Mouse (Mus musculus) forebrain, postnatal 0 days (tissue): ENCODE results near the gene Dusp15. TPM values are rescaled to one million over a fixed set of nuclear protein-coding genes. Genes with fewer than 3 reads are reported as not detected.

ENCODE experiments used
- ATAC-seq: fragments of 200-750 bp; cut with Nextera tagmentation; 2 replicates; pipeline ENCODE4 v1.8.0; 2017; ENCODE audit warnings: mild to moderate bottlenecking, moderate library complexity
- DNase-seq: peaks from one replicate; pipeline ENCODE4 v3.0.0-alpha.2; 2015
- H3K27ac ChIP-seq: fragments of 300-500 bp; sonication (generic); 2 replicates; pipeline ENCODE4 v1.5.1; 2014; ENCODE audit warnings: low read depth, mild to moderate bottlenecking, antibody characterized with exemption, low read length, moderate library complexity, mixed read lengths
- H3K27me3 ChIP-seq: fragments of 300-500 bp; sonication (generic); 2 replicates; pipeline ENCODE4 v1.6.1; 2014; ENCODE audit warnings: mild to moderate bottlenecking, low read length, mixed read lengths; ENCODE audit not compliant: insufficient read depth
- H3K36me3 ChIP-seq: fragments of 300-500 bp; sonication (generic); 2 replicates; pipeline ENCODE4 v1.6.1; 2014; ENCODE audit warnings: mild to moderate bottlenecking, moderate library complexity; ENCODE audit not compliant: insufficient read depth
- H3K4me1 ChIP-seq: fragments of 300-500 bp; sonication (generic); 2 replicates; pipeline ENCODE4 v1.6.1; 2014; ENCODE audit warnings: antibody characterized with exemption; ENCODE audit not compliant: insufficient read depth
- H3K4me2 ChIP-seq: fragments of 300-500 bp; sonication (generic); 2 replicates; pipeline ENCODE4 v1.6.1; 2014; ENCODE audit warnings: low read depth, mild to moderate bottlenecking, moderate library complexity
- H3K4me3 ChIP-seq: fragments of 300-500 bp; sonication (generic); 2 replicates; pipeline ENCODE4 v1.5.1; 2014; ENCODE audit warnings: low read depth, low read length, mixed read lengths
- H3K9ac ChIP-seq: fragments of 300-500 bp; sonication (generic); 2 replicates; pipeline ENCODE4 v1.6.1; 2014; ENCODE audit warnings: mild to moderate bottlenecking
- H3K9me3 ChIP-seq: fragments of 300-500 bp; sonication (generic); 2 replicates; pipeline ENCODE4 v1.6.1; 2016; ENCODE audit warnings: low read length
- CTCF ChIP-seq: sonication (generic); IDR thresholded peaks from 2 replicates; pipeline ENCODE4 v1.5.1; 2016; ENCODE audit warnings: antibody characterized with exemption, control low read depth, low read depth
- WGBS: fragments of 180-500 bp; shearing (Covaris S2); extraction: QIAGEN DNeasy Blood & Tissue Kit; methylation state at CpG from one replicate; pipeline ENCODE4 v1.1.7; 2014; 5-methylcytosine and 5-hydroxymethylcytosine counted together
- polyA plus RNA-seq: library from polyadenylated mRNA; unstranded; fragments of >200 nt; fragmentation: Nextera tagmentation; extraction: Ambion mirVana; gene quantifications from 2 replicates; pipeline ENCODE4 v1.2.1, GENCODE M21; 2015
- total RNA-seq: library from RNA; depleted of rRNA; stranded (reverse); fragments of >200 nt; gene quantifications from 2 replicates; pipeline ENCODE4 v1.2.3, GENCODE M21; 2014

The Dusp15 gene
- total and polyA plus RNA-seq, 2 experiments from 2014 or later = 14.8 to 25.0 TPM

DNA sequence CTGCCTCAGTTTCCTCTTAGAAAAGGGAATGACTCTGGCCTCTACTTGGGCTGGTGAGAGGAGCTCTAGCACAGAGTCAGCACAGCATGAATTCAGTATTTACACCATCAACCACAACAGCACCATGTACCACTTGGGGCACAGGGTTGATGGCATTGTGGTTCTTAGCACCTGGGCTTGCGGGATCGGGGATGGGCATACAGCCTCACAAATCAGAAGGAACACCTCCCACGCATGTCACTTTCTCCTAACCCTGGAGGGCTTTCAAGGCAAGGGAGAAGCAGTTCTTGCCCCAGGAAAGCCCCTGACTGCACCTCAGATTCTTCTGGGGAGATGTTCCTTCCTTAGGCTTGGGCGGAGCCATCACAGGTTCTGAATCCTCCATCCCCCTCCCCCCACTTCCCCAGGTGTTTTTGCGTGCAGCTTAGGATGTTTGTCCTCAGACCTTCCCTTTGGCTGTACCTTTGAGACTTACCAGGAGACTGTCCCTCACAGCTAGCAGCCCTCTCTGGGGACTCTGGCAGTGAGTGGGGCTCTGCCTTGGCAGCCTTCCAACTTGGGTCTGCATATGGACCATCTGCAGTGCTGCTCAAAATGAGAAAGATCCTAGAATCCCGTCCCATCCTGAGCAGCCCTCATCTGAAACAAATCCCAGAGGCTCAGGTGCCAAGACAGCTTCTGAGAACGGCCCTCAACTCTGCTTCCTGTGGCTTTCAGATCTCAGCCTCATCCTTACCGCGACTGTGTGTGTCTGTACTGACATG, 45.0 kb downstream of the Dusp15 start:
- no peaks in the 10 kb centered on the region for H3K27me3 ChIP-seq
- 60% methylated on average over 9 of the region's 9 CpGs for WGBS
- H3K36me3 ChIP-seq = no peaks in the 10 kb centered on the region
- peak; percentile 34 for DNase-seq
- H3K27ac ChIP-seq = no peak overlapping the region
- H3K4me3 ChIP-seq = no peak overlapping the region
- ATAC-seq = 0 out of 2 replicates have a peak, but pooled peaks have one; percentile 35
- H3K4me2 ChIP-seq = no peak overlapping the region
- H3K9me3 ChIP-seq = no peaks in the 10 kb centered on the region
- no peak overlapping the region for H3K9ac ChIP-seq
- TF ChIP-seq CTCF = no peak
- no peaks in the 10 kb centered on the region for H3K4me1 ChIP-seq

DNA sequence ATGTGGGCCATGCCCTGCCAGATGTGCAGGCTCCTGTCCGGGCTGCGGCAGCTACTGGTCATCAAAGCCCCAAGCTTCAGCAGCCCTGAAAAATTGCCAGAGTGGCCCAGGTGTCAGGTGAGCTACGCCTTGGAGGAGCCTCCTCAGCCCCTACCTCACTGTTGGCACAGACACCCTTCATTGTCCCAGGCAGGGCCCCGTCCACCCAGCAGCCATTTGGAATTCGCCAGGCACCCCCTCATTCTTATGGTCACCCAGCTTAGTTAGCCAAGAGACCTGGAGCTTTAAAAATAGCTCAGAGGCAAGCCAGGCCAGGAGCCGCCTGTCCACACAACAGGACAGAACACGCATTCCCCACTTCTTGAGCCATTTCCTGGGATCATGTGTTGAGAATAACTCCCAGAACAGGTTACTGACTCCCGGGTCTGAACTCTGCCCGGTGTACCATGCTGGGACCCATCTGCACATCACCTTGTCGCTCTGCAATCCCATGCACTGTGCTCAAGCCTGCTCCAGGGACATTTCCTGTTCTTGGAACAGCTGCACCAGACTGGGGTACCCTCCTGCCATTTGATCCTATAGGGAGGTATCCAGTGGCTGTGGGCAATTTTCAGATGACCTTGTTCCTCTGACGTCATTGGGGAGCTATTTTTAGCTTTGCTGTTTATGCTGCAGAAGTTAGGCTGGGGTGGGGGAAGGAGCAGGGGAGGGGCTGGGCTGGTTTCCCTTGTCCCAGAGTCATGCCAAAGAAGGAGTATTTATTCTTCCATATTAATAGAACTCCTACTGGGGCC, 46.3 kb downstream of the Dusp15 start:
- Histone ChIP-seq H3K4me3 (no peak overlapping the region), H3K9me3 (no peaks in the 10 kb centered on the region), H3K27ac (no peak overlapping the region), H3K27me3 (no peaks in the 10 kb centered on the region), H3K36me3 (no peaks in the 10 kb centered on the region), H3K4me2 (no peak overlapping the region), H3K4me1 (no peaks in the 10 kb centered on the region), H3K9ac (no peak overlapping the region)
- no peak for ATAC-seq
- 66% methylated on average over 11 of the region's 11 CpGs for WGBS
- DNase-seq = no peak
- TF ChIP-seq CTCF = no peak

DNA sequence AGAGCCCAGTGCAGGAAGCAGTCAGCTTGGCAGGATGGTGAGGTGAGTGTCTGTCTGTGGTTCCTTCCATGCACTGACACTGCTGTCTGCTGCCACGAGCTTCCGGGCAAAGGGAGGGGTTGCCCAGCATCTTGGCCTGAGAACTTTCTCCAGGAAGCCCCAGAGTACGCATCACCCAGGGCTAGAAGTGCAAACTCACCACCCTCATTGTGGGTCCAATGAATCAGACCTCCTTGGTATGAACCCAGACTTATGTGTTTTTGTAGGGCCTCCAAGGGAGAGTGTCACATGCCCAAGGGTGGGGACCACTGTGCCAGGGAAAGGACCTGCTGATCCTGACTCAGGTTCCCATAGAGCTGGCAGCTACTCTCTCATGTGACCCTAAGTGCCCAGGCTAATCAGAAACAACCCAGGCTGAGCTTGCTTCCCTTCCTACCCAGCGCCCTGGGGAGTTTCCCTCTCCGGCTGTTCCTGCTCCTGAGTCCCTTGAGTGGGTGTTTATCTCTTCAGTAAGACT, 47.3 kb downstream of the Dusp15 start:
- no peaks in the 10 kb centered on the region for H3K4me1 ChIP-seq
- ATAC-seq (no peak), DNase-seq (no peak)
- no peak overlapping the region for H3K9ac ChIP-seq
- H3K27me3 ChIP-seq = no peaks in the 10 kb centered on the region
- H3K4me3 ChIP-seq = no peak overlapping the region
- no peaks in the 10 kb centered on the region for H3K36me3 ChIP-seq
- H3K27ac ChIP-seq = no peak overlapping the region
- no peaks in the 10 kb centered on the region for H3K9me3 ChIP-seq
- TF ChIP-seq CTCF = no peak
- 80% methylated on average over 5 of the region's 5 CpGs for WGBS
- H3K4me2 ChIP-seq = no peak overlapping the region

DNA sequence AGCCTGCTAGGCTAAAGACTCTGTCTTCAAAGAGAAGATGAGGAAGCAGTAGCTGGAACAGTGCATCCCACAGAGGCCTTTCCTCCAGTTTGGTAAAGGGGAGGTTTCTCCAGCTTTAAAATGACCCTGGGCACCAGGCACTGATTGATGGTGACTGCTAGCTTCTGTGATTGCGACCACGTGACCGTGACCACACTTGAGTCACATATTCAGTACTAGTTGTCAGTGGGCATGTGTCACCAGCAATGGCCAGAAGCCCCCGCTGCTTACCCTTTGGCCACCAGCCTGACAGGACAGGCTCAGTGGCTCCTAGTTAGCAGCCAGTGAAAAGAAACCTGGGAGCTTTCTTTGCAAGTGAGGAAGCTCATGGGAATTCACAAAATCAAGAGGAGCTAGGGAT, 47.9 kb downstream of the Dusp15 start:
- Histone ChIP-seq H3K27ac (no peak overlapping the region), H3K27me3 (no peaks in the 10 kb centered on the region), H3K9me3 (no peaks in the 10 kb centered on the region), H3K9ac (no peak overlapping the region), H3K4me2 (no peak overlapping the region), H3K36me3 (no peaks in the 10 kb centered on the region), H3K4me1 (no peaks in the 10 kb centered on the region), H3K4me3 (no peak overlapping the region)
- ATAC-seq (no peak), DNase-seq (no peak)
- WGBS = 86% methylated on average over 4 of the region's 4 CpGs
- TF ChIP-seq CTCF = no peak

DNA sequence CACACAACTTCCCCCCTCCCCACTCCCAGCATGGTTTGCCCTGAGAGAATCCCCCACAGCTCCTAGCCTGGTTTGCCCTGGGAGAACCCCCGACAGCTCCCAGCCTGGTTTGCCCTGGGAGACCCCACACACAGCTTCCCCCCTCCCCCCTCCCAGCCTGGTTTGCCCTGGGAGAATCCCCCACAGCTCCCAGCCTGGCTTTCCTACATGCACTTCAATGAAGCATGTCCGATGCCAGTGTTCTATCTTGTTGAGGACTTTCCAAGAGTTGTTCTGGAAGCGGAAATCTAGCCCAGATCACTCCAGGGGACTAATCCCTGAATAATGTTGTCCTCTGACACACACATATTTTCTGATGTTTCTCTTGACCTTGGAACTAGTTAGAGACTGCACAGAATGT, 48.8 kb downstream of the Dusp15 start:
- Histone ChIP-seq H3K4me3 (no peak overlapping the region), H3K27ac (no peak overlapping the region), H3K9ac (no peak overlapping the region), H3K36me3 (no peaks in the 10 kb centered on the region), H3K4me2 (no peak overlapping the region), H3K27me3 (no peaks in the 10 kb centered on the region), H3K9me3 (no peaks in the 10 kb centered on the region), H3K4me1 (no peaks in the 10 kb centered on the region)
- DNase-seq = peak; percentile 13
- no peak for TF ChIP-seq CTCF
- ATAC-seq = peak; percentile 47; the same call in 1 of the 2 replicates
- WGBS = 16% methylated on average over 3 of the region's 3 CpGs

DNA sequence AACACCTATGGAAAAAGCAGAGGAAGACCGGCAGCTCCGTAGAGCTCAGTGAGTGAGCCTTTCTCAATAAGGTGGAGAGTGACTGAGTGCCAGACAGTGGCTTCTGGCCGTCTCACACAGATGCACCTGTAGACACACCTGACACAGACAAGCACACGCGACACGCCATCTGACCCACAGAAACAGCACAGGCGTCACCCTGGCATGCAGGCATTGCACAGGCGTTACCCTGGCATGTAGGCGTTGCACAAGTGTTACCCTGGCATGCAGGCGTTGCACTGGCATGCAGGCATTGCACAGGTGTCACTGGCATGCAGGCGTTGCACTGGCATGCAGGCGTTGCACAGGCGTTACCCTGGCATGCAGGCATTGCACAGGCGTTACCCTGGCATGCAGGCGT, 50.2 kb downstream of the Dusp15 start:
- H3K9me3 ChIP-seq = no peaks in the 10 kb centered on the region
- H3K36me3 ChIP-seq = no peaks in the 10 kb centered on the region
- no peak overlapping the region for H3K4me2 ChIP-seq
- TF ChIP-seq CTCF = no peak
- H3K27ac ChIP-seq = no peak overlapping the region
- 91% methylated on average over 15 of the region's 15 CpGs for WGBS
- H3K4me3 ChIP-seq = no peak overlapping the region
- H3K4me1 ChIP-seq = no peaks in the 10 kb centered on the region
- ATAC-seq (no peak), DNase-seq (no peak)
- no peak overlapping the region for H3K9ac ChIP-seq
- H3K27me3 ChIP-seq = no peaks in the 10 kb centered on the region

DNA sequence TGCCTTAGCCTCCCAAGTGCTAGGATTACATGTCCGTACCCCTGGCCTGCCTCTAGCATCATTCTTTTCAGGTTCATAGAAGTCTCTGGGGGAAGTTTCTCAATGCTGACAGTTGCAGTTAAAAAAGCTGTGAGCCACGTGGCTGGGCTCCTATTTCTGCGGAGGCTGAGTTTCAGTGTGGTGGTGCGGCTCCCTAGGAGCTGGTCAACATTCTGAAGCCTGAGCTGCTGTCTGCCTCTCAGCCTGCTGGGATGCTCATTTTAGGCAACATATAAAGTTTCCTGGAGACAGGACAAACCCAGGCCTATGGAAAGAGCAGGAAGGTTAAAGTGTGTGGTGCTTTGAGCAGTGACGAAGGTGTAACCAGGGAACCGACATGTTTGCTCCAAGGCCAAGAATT, 52.5 kb downstream of the Dusp15 start:
- no peak overlapping the region for H3K27ac ChIP-seq
- H3K4me3 ChIP-seq = no peak overlapping the region
- DNase-seq (no peak), ATAC-seq (no peak)
- no peaks in the 10 kb centered on the region for H3K9me3 ChIP-seq
- no peak overlapping the region for H3K4me2 ChIP-seq
- TF ChIP-seq CTCF = no peak
- no peak overlapping the region for H3K9ac ChIP-seq
- 77% methylated on average over 6 of the region's 6 CpGs for WGBS
- no peaks in the 10 kb centered on the region for H3K36me3 ChIP-seq
- H3K4me1 ChIP-seq = no peaks in the 10 kb centered on the region
- no peaks in the 10 kb centered on the region for H3K27me3 ChIP-seq
